Comparison of ENCODE assay signal across 32 mouse cellular contexts in genomic region chr2:79099601-79100000, GRCm38 (mm10).
A peak's percentile ranks its signal among the peaks of the same experiment; 100 is the strongest.
DNase-seq lines count a peak whose midpoint lies in the region; ATAC-seq and TF ChIP-seq lines count a peak whose summit lies in the region.
"Had no signal": no experiment of that assay in that cellular context is flagged by ENCODE, and none has a peak within 500 bp of the region (broad histone marks: within the 10 kb centered on the region; RNA-seq: fewer than 3 reads in every experiment).

No protein-coding gene starts in this region.

- TF ChIP-seq EP300 in MEL (IDR thresholded peaks at IDR 0.05; ENCODE audit: low read depth in 1 of 2, low read length in 2 of 2): peak; percentile 75 to 83

- no peak overlapping the region for H3K4me3 ChIP-seq in MEL (ENCODE audit: control insufficient read depth in 1 of 2, insufficient read depth in 1 of 2, low read depth in 2 of 2, low read length in 2 of 2)
- no peak overlapping the region for H3K4me3 ChIP-seq in liver, embryonic 15.5 days (replicated peaks)
- no peak overlapping the region for H3K4me3 ChIP-seq in cerebellum, adult 2 months (replicated peaks; ENCODE audit: insufficient read depth, low read depth, low read length)
- no peak overlapping the region for H3K4me3 ChIP-seq in forebrain, embryonic 10.5 days
- H3K4me3 ChIP-seq: heart, embryonic 10.5 days; heart, embryonic 15.5 days; kidney, embryonic 15.5 days; layer of hippocampus, adult 2 months; left cerebral cortex, adult 2 months; limb, embryonic 10.5 days; limb, embryonic 15.5 days; lung, embryonic 15.5 days; midbrain, embryonic 12.5 days; myocyte; neural tube, embryonic 13.5 days; stomach, embryonic 15.5 days had no signal

- no peak for TF ChIP-seq RAD21 in MEL (IDR thresholded peaks at IDR 0.05; ENCODE audit: low read depth, low read length)

- H3K4me1 ChIP-seq in MEL (ENCODE audit: control insufficient read depth in 1 of 2, insufficient read depth in 2 of 2, low read length in 2 of 2): peaks cover 2 to 16% of the 10 kb centered on the region in 2 experiments
- peaks cover 18% of the 10 kb centered on the region for H3K4me1 ChIP-seq in liver, embryonic 15.5 days (replicated peaks)
- no peaks in the 10 kb centered on the region for H3K4me1 ChIP-seq in cerebellum, adult 2 months (ENCODE audit: control insufficient read depth, insufficient read depth, low read length)
- 0 out of 2 replicates have a peak, but pooled peaks cover 2% of the 10 kb centered on the region for H3K4me1 ChIP-seq in forebrain, embryonic 10.5 days
- H3K4me1 ChIP-seq: heart, embryonic 10.5 days; heart, embryonic 15.5 days; kidney, embryonic 15.5 days; limb, embryonic 10.5 days; limb, embryonic 15.5 days; midbrain, embryonic 12.5 days; neural tube, embryonic 13.5 days; stomach, embryonic 15.5 days had no signal

- DNase-seq in MEL (ENCODE audit: low read depth, low spot score): peak; percentile 43
- DNase-seq in liver: peak; percentile 68
- no peak for DNase-seq in cerebellum, adult 2 months
- no peak for DNase-seq in forebrain, embryonic 10.5 days (ENCODE audit: extremely low spot score, low spot score)
- DNase-seq in layer of hippocampus, adult 11-12 months (ENCODE audit: low spot score): no peak
- DNase-seq in frontal cortex, adult 2 months (ENCODE audit: extremely low spot score in 1 of 2, low spot score in 1 of 2): no peak
- DNase-seq: adrenal gland, postnatal 14 days; B cell, adult 2 months; cerebellum, adult 8-10 months; cerebellum, postnatal 25 days; gastrocnemius, postnatal 14 days; kidney, adult 18-20 months; kidney, postnatal 25 days; right cerebral cortex, postnatal 14 days; thymus, postnatal 14 days had no signal

- H3K27me3 ChIP-seq in MEL (ENCODE audit: control insufficient read depth in 1 of 2, insufficient read depth in 2 of 2, low read length in 2 of 2): no peaks in the 10 kb centered on the region
- no peaks in the 10 kb centered on the region for H3K27me3 ChIP-seq in liver, embryonic 15.5 days
- no peaks in the 10 kb centered on the region for H3K27me3 ChIP-seq in cerebellum, adult 2 months (ENCODE audit: control insufficient read depth, insufficient read depth, low read length)
- H3K27me3 ChIP-seq in forebrain, embryonic 10.5 days (ENCODE audit: poor library complexity, severe bottlenecking): no peaks in the 10 kb centered on the region
- H3K27me3 ChIP-seq: CH12.LX; heart, embryonic 15.5 days; kidney, embryonic 15.5 days; limb, embryonic 15.5 days; lung, embryonic 15.5 days; midbrain, embryonic 12.5 days; neural tube, embryonic 13.5 days; Patski; stomach, embryonic 15.5 days had no signal

- no peak for TF ChIP-seq CTCF in MEL (IDR thresholded peaks at IDR 0.05 in 2 of 3, conservative IDR thresholded peaks at IDR 0.05 in 1 of 3; ENCODE audit: control insufficient read depth in 1 of 3, insufficient read depth in 1 of 3, low read depth in 2 of 3, low read length in 3 of 3, poor library complexity in 1 of 3, severe bottlenecking in 1 of 3)
- TF ChIP-seq CTCF in cerebellum, adult 2 months (IDR thresholded peaks at IDR 0.05; ENCODE audit: borderline replicate concordance, insufficient read depth, low read depth, low read length): no peak

- peak overlapping the region; percentile 40 for H3K27ac ChIP-seq in MEL (ENCODE audit: control insufficient read depth, low read depth, low read length)
- H3K27ac ChIP-seq in liver, embryonic 15.5 days (replicated peaks): 0 out of 2 replicates have a peak overlapping the region, but pooled peaks have one; percentile 39
- H3K27ac ChIP-seq in cerebellum, adult 2 months (ENCODE audit: insufficient read depth, low read length): no peak overlapping the region
- no peak overlapping the region for H3K27ac ChIP-seq in forebrain, embryonic 10.5 days
- H3K27ac ChIP-seq: heart, embryonic 10.5 days; heart, embryonic 15.5 days; kidney, embryonic 15.5 days; layer of hippocampus, adult 2 months; left cerebral cortex, adult 2 months; limb, embryonic 10.5 days; limb, embryonic 15.5 days; lung, embryonic 15.5 days; midbrain, embryonic 12.5 days; neural tube, embryonic 13.5 days; stomach, embryonic 15.5 days had no signal

- peak; percentile 95 for ATAC-seq in liver, embryonic 15.5 days (ENCODE audit: insufficient read depth)
- ATAC-seq: forebrain, embryonic 16.5 days; hindbrain, embryonic 16.5 days; Patski had no signal

- no peaks in the 10 kb centered on the region for H3K79me2 ChIP-seq in MEL (ENCODE audit: control insufficient read depth, insufficient read depth, low read length, poor library complexity)

- H3K36me3 ChIP-seq in MEL (ENCODE audit: control insufficient read depth in 1 of 2, insufficient read depth in 2 of 2, low read length in 2 of 2): peaks cover 0 to 13% of the 10 kb centered on the region in 2 experiments; a peak in 2 of 4 replicates
- no peaks in the 10 kb centered on the region for H3K36me3 ChIP-seq in liver, embryonic 15.5 days (replicated peaks)
- H3K36me3 ChIP-seq in forebrain, embryonic 10.5 days (replicated peaks): no peaks in the 10 kb centered on the region
- H3K36me3 ChIP-seq: heart, embryonic 10.5 days; heart, embryonic 15.5 days; kidney, embryonic 15.5 days; limb, embryonic 10.5 days; limb, embryonic 15.5 days; lung, embryonic 15.5 days; midbrain, embryonic 12.5 days; neural tube, embryonic 13.5 days; stomach, embryonic 15.5 days had no signal

- 31% methylated on average over 1 of the region's 1 CpGs for WGBS in liver, embryonic 15.5 days (ENCODE audit: insufficient replicate concordance)
- WGBS in cerebellum, adult 2 months: 100% methylated on average over 1 of the region's 1 CpGs
- WGBS in forebrain, embryonic 10.5 days: 93% methylated on average over 1 of the region's 1 CpGs

- TF ChIP-seq POLR2A in MEL (IDR thresholded peaks at IDR 0.05; ENCODE audit: control insufficient read depth in 1 of 2, insufficient read depth in 1 of 2, low read depth in 1 of 2, low read length in 2 of 2, poor library complexity in 1 of 2): no peak
- TF ChIP-seq POLR2A in cerebellum, adult 2 months (IDR thresholded peaks at IDR 0.05; ENCODE audit: borderline replicate concordance, insufficient read depth, low read length): no peak

- H3K9me3 ChIP-seq in MEL (replicated peaks; ENCODE audit: insufficient read depth, low read length): no peaks in the 10 kb centered on the region
- H3K9me3 ChIP-seq in liver, embryonic 15.5 days (replicated peaks): no peaks in the 10 kb centered on the region
- H3K9me3 ChIP-seq in forebrain, embryonic 10.5 days: no peaks in the 10 kb centered on the region
- H3K9me3 ChIP-seq: heart, embryonic 10.5 days; heart, embryonic 15.5 days; kidney, embryonic 15.5 days; limb, embryonic 10.5 days; limb, embryonic 15.5 days; lung, embryonic 15.5 days; midbrain, embryonic 12.5 days; neural tube, embryonic 13.5 days; stomach, embryonic 15.5 days had no signal

- no peak overlapping the region for H3K9ac ChIP-seq in MEL (ENCODE audit: control insufficient read depth, low read depth, low read length, poor library complexity, severe bottlenecking)
- H3K9ac ChIP-seq in liver, embryonic 15.5 days: no peak overlapping the region
- H3K9ac ChIP-seq: heart, embryonic 15.5 days; kidney, embryonic 15.5 days; limb, embryonic 15.5 days; lung, embryonic 15.5 days; midbrain, embryonic 12.5 days; neural tube, embryonic 13.5 days; stomach, embryonic 15.5 days had no signal

- no peak overlapping the region for H3K4me2 ChIP-seq in liver, embryonic 15.5 days
- H3K4me2 ChIP-seq: heart, embryonic 15.5 days; kidney, embryonic 15.5 days; limb, embryonic 15.5 days; lung, embryonic 15.5 days; midbrain, embryonic 12.5 days; neural tube, embryonic 13.5 days; stomach, embryonic 15.5 days had no signal

TF ChIP-seq in MEL, 35 proteins besides CTCF, POLR2A, EP300 and RAD21:
- TF ChIP-seq MYB (IDR thresholded peaks at IDR 0.05; ENCODE audit: low read depth, low read length) (peak; percentile 46; the same call in 1 of the 2 replicates), USF1 (IDR thresholded peaks at IDR 0.05; ENCODE audit: low read depth, low read length) (no peak), CHD1 (IDR thresholded peaks at IDR 0.05; ENCODE audit: low read depth, low read length) (no peak), GATA1 (IDR thresholded peaks at IDR 0.05; ENCODE audit: low read depth, low read length) (peak; percentile 85), MEF2A (IDR thresholded peaks at IDR 0.05; ENCODE audit: extremely low read depth, insufficient replicate concordance, low read depth, low read length, poor library complexity, severe bottlenecking) (no peak), MAX (IDR thresholded peaks at IDR 0.05; ENCODE audit: low read length) (0 out of 2 replicates have a peak, but pooled peaks have one; percentile 21), RCOR1 (IDR thresholded peaks at IDR 0.05; ENCODE audit: low read depth, low read length) (peak; percentile 56; the same call in 1 of the 2 replicates), ETS1 (IDR thresholded peaks at IDR 0.05; ENCODE audit: low read depth, low read length) (peak; percentile 53), POLR2AphosphoS5 (IDR thresholded peaks at IDR 0.05; ENCODE audit: borderline replicate concordance, low read depth, low read length) (no peak), TCF12 (IDR thresholded peaks at IDR 0.05; ENCODE audit: low read depth, low read length) (peak; percentile 79), HCFC1 (IDR thresholded peaks at IDR 0.05; ENCODE audit: low read depth, low read length) (no peak), ZKSCAN1 (IDR thresholded peaks at IDR 0.05; ENCODE audit: low read depth, low read length) (peak; percentile 50; the same call in 1 of the 2 replicates), JUND (IDR thresholded peaks at IDR 0.05; ENCODE audit: low read depth, low read length) (peak; percentile 55; the same call in 1 of the 2 replicates), TBP (IDR thresholded peaks at IDR 0.05; ENCODE audit: low read depth, low read length) (no peak)

Comparison
In these comparisons a context has a peak if more than half of its experiments do, and no peak if none do; other contexts are left out.
1. DNase-seq: peak in MEL (single experiment) and liver (single experiment); none in cerebellum, adult 2 months (0 of 2), forebrain, embryonic 10.5 days (single experiment), layer of hippocampus, adult 11-12 months (single experiment) and frontal cortex, adult 2 months (0 of 2).
2. H3K27ac ChIP-seq: peak in MEL (single experiment) and liver, embryonic 15.5 days (single experiment); none in cerebellum, adult 2 months (single experiment) and forebrain, embryonic 10.5 days (single experiment).